In the genomic region with DNA sequence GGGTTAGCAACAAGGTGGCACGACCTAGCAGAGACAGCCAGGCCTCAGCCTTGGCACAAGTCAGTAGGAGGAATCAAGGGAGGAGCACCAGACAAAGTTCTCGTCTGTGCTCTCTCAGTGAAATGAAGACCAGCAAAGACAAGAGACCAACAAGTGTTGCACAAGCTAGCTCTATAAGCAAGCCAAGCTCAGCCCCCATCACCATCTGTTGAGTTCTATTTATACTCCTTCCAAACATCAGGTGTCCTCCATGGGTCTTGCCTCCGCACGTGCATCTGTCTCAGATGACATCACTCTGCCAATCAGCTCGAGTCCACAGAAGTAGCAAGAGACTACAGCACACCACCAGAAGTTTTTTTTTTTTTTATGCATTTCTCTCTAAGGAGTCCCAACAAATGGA, we compare ENCODE assay signal across 22 mouse cellular contexts. TPM values are rescaled to one million over a fixed set of nuclear protein-coding genes. Genes with fewer than 3 reads are reported as not detected.
A peak's percentile ranks its signal among the peaks of the same experiment; 100 is the strongest.
DNase-seq lines count a peak whose midpoint lies in the region.
"Had no signal": no experiment of that assay in that cellular context is flagged by ENCODE, and none has a peak within 500 bp of the region (broad histone marks: within the 10 kb centered on the region; RNA-seq: fewer than 3 reads in every experiment).

No protein-coding gene starts in this region.

- H3K4me3 ChIP-seq in limb, embryonic 10.5 days = no peak overlapping the region
- H3K4me3 ChIP-seq: embryonic facial prominence, embryonic 12.5 days; heart, embryonic 15.5 days; liver, embryonic 12.5 days; lung, embryonic 15.5 days; neural tube, embryonic 13.5 days had no signal

- H3K9me3 ChIP-seq in limb, embryonic 10.5 days (replicated peaks) = no peaks in the 10 kb centered on the region
- H3K9me3 ChIP-seq: embryonic facial prominence, embryonic 12.5 days; heart, embryonic 15.5 days; liver, embryonic 12.5 days; lung, embryonic 15.5 days; neural tube, embryonic 13.5 days had no signal

- no peaks in the 10 kb centered on the region for H3K27me3 ChIP-seq in limb, embryonic 10.5 days (ENCODE audit: low read depth, poor library complexity, severe bottlenecking)
- H3K27me3 ChIP-seq: embryonic facial prominence, embryonic 12.5 days; heart, embryonic 15.5 days; liver, embryonic 12.5 days; lung, embryonic 15.5 days; neural tube, embryonic 13.5 days; Patski had no signal

- WGBS in limb, embryonic 10.5 days = 87% methylated on average over 5 of the region's 5 CpGs

- H3K27ac ChIP-seq in limb, embryonic 10.5 days = no peak overlapping the region
- H3K27ac ChIP-seq: embryonic facial prominence, embryonic 12.5 days; heart, embryonic 15.5 days; liver, embryonic 12.5 days; lung, embryonic 15.5 days; neural tube, embryonic 13.5 days; stomach, postnatal 0 days had no signal

- DNase-seq in cerebellum, adult 11-12 months = peak; percentile 40
- DNase-seq in cerebellum, postnatal 4 days (ENCODE audit: low spot score in 2 of 2) = no peak
- peak; percentile 21 for DNase-seq in layer of hippocampus, adult 11-12 months (ENCODE audit: low spot score)
- DNase-seq in layer of hippocampus, postnatal 25 days (ENCODE audit: extremely low spot score in 1 of 2, low spot score in 1 of 2) = no peak
- peak; percentile 13 for DNase-seq in A20 (ENCODE audit: low read depth, low spot score)
- DNase-seq in cerebellum, postnatal 14 days = peak; percentile 52 to 61
- no peak for DNase-seq in T-cell, adult 2 months (ENCODE audit: low spot score)
- DNase-seq in limb, embryonic 10.5 days (ENCODE audit: low spot score) = no peak
- DNase-seq: heart, adult 11 months; kidney, postnatal 10 days; midbrain, embryonic 14.5 days; spleen, adult 18-20 months; thymus, postnatal 25 days had no signal

- H3K36me3 ChIP-seq in limb, embryonic 10.5 days = no peaks in the 10 kb centered on the region
- H3K36me3 ChIP-seq: embryonic facial prominence, embryonic 12.5 days; heart, embryonic 15.5 days; liver, embryonic 12.5 days; lung, embryonic 15.5 days; neural tube, embryonic 13.5 days had no signal

- H3K4me1 ChIP-seq in limb, embryonic 10.5 days = no peaks in the 10 kb centered on the region
- H3K4me1 ChIP-seq: embryonic facial prominence, embryonic 12.5 days; heart, embryonic 15.5 days; liver, embryonic 12.5 days; lung, embryonic 15.5 days had no signal

RNA-seq across cellular contexts. Expression of a gene that starts 22.6 kb away (rescaled TPM):
- total RNA-seq in layer of hippocampus, postnatal 25 days (2021) = not detected
- polyA plus RNA-seq in limb, embryonic 10.5 days (2016; fragmentation: Nextera tagmentation; extraction: Ambion mirVana) = not detected in 2 replicates
- total RNA-seq: common myeloid progenitor, adult 5-6 weeks had no signal
- polyA plus RNA-seq: embryonic facial prominence, embryonic 12.5 days; heart, embryonic 15.5 days; hindbrain, embryonic 11.5 days; midbrain, embryonic 14.5 days; neural tube, embryonic 13.5 days; Patski had no signal

RNA-seq across cellular contexts. Expression of a gene that starts 43.6 kb away (rescaled TPM):
- total RNA-seq in layer of hippocampus, postnatal 25 days (2021) = 10 to 100 TPM; 34.2 to 34.3 TPM
- 7.3 and 9.7 TPM in 2 replicates for polyA plus RNA-seq in limb, embryonic 10.5 days (2016; fragmentation: Nextera tagmentation; extraction: Ambion mirVana)

Comparison
In these comparisons a context has a peak if more than half of its experiments do, and no peak if none do; other contexts are left out.
1. DNase-seq: peak in cerebellum, adult 11-12 months (single experiment), layer of hippocampus, adult 11-12 months (single experiment), A20 (single experiment) and cerebellum, postnatal 14 days (2 of 2); none in cerebellum, postnatal 4 days (0 of 2), layer of hippocampus, postnatal 25 days (0 of 2), T-cell, adult 2 months (single experiment) and limb, embryonic 10.5 days (single experiment).